Mouse (Mus musculus): ENCODE data around the gene Sept9.

Gene Sept9

GRCm38 (mm10) chr11:117176900-117177299, 22.6 kb upstream of the Sept9 start:
- no peak for DNase-seq

- peak; percentile 98 for DNase-seq
Measured at GRCm38 (mm10) chr11:117177303-117177979, 22.0 kb upstream of the Sept9 start.

GRCm38 (mm10) chr11:117179902-117180301, 19.6 kb upstream of the Sept9 start:
- DNase-seq = no peak

GRCm38 (mm10) chr11:117182808-117183207, 16.7 kb upstream of the Sept9 start:
- no peak for DNase-seq

- no peak for DNase-seq
Measured at GRCm38 (mm10) chr11:117183299-117183698, 16.2 kb upstream of the Sept9 start.

GRCm38 (mm10) chr11:117183841-117184240, 15.6 kb upstream of the Sept9 start:
- DNase-seq = no peak

GRCm38 (mm10) chr11:117185076-117185933, 14.2 kb upstream of the Sept9 start:
- DNase-seq = no peak

- DNase-seq = peak; percentile 91
Measured at GRCm38 (mm10) chr11:117191524-117191923, 7.9 kb upstream of the Sept9 start.

- peak; percentile 93 for DNase-seq
Measured at GRCm38 (mm10) chr11:117194475-117194937, 5.0 kb upstream of the Sept9 start.

- peak; percentile 81 for DNase-seq
Measured at GRCm38 (mm10) chr11:117195616-117196015, 3.8 kb upstream of the Sept9 start.

GRCm38 (mm10) chr11:117196681-117197080, 2.8 kb upstream of the Sept9 start:
- DNase-seq = peak; percentile 85

- peak; percentile 86 for DNase-seq
Measured at GRCm38 (mm10) chr11:117198122-117198521, 1.3 kb upstream of the Sept9 start.

GRCm38 (mm10) chr11:117201846-117202245, 2.4 kb downstream of the Sept9 start:
- peak; percentile 88 for DNase-seq

- peak; percentile 64 for DNase-seq
Measured at GRCm38 (mm10) chr11:117204606-117205005, 5.1 kb downstream of the Sept9 start.

- peak; percentile 89 for DNase-seq
Measured at GRCm38 (mm10) chr11:117205042-117205441, 5.6 kb downstream of the Sept9 start.

GRCm38 (mm10) chr11:117205447-117205846, 6.0 kb downstream of the Sept9 start:
- no peak for DNase-seq

- no peak for DNase-seq
Measured at GRCm38 (mm10) chr11:117207436-117207835, 8.0 kb downstream of the Sept9 start.

- no peak for DNase-seq
Measured at GRCm38 (mm10) chr11:117208151-117208673, 8.8 kb downstream of the Sept9 start.

- no peak for DNase-seq
Measured at GRCm38 (mm10) chr11:117216713-117217112, 17.3 kb downstream of the Sept9 start.

GRCm38 (mm10) chr11:117218070-117218469, 18.6 kb downstream of the Sept9 start:
- DNase-seq = no peak

- no peak for DNase-seq
Measured at GRCm38 (mm10) chr11:117218498-117218897, 19.0 kb downstream of the Sept9 start.

GRCm38 (mm10) chr11:117220777-117221176, 21.3 kb downstream of the Sept9 start:
- no peak for DNase-seq

- DNase-seq = peak; percentile 94
Measured at GRCm38 (mm10) chr11:117221182-117221581, 21.7 kb downstream of the Sept9 start.

- DNase-seq = no peak
Measured at GRCm38 (mm10) chr11:117222899-117223298, 23.4 kb downstream of the Sept9 start.

All from heart, adult 11 months (tissue).